Mouse (Mus musculus) G1E (cell line): ENCODE results near the gene Il18bp.

ENCODE experiments used
- CTCF ChIP-seq: IDR thresholded peaks from 2 replicates; pipeline ENCODE4 v1.5.1; 2012; ENCODE audit warnings: low read depth, low read length, inconsistent platforms, mixed read lengths
- POLR2AphosphoS5 ChIP-seq: IDR thresholded peaks from 2 replicates; pipeline ENCODE4 v1.6.1; 2012; ENCODE audit warnings: low read depth, low read length, inconsistent platforms; ENCODE audit not compliant: insufficient replicate concordance

GRCm38 (mm10) chr7:102062203-102062602 is 43.7 kb upstream of the Il18bp start:
- no peak for TF ChIP-seq POLR2AphosphoS5
- TF ChIP-seq CTCF: no peak
